Comparison of ENCODE assay signal across 9 mouse cellular contexts in the genomic region with DNA sequence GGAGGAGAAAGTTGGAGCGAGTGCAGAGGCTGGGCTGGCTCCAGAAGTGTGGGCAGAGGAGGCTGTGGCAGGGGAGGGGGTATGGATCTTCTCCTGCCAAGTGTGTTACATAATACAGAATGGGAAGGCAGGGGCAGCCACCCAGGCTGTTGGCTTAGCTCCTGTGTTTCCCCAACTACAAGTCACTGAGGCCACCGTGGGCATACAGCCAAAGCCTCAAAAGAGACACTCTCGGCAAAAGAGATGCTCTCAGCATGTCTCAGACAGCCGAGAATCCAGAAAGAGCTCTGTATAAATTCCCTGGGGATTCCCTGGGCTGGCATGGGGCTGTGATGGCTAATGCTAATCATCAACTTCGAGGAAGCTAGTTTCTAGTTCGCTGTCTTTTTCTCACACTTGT.
DNase-seq lines count a peak whose midpoint lies in the region; ATAC-seq and TF ChIP-seq lines count a peak whose summit lies in the region.
"Had no signal": no experiment of that assay in that cellular context is flagged by ENCODE, and none has a peak within 500 bp of the region (broad histone marks: within the 10 kb centered on the region; RNA-seq: fewer than 3 reads in every experiment).

No protein-coding gene starts in this region.

- intact Hi-C loops in heart, postnatal 25 days (cut with DNase I) = no loop called here

- no peak overlapping the region for H3K27ac ChIP-seq in limb, embryonic 14.5 days (replicated peaks; ENCODE audit: low read depth, low read length)
- no peak overlapping the region for H3K27ac ChIP-seq in limb, embryonic 10.5 days
- H3K27ac ChIP-seq in neural tube, embryonic 15.5 days (replicated peaks) = no peak overlapping the region
- H3K27ac ChIP-seq in intestine, embryonic 16.5 days (ENCODE audit: low read length) = no peak overlapping the region
- H3K27ac ChIP-seq: liver, embryonic 13.5 days had no signal

- H3K4me1 ChIP-seq in limb, embryonic 14.5 days (ENCODE audit: control insufficient read depth, insufficient read depth, low read length) = no peaks in the 10 kb centered on the region
- no peaks in the 10 kb centered on the region for H3K4me1 ChIP-seq in limb, embryonic 10.5 days
- H3K4me1 ChIP-seq in neural tube, embryonic 15.5 days = no peaks in the 10 kb centered on the region
- no peaks in the 10 kb centered on the region for H3K4me1 ChIP-seq in intestine, embryonic 16.5 days (ENCODE audit: control insufficient read depth, insufficient read depth, low read length)
- H3K4me1 ChIP-seq: liver, embryonic 13.5 days had no signal

- H3K9me3 ChIP-seq in limb, embryonic 14.5 days (ENCODE audit: control insufficient read depth, low read length) = no peaks in the 10 kb centered on the region
- no peaks in the 10 kb centered on the region for H3K9me3 ChIP-seq in limb, embryonic 10.5 days (replicated peaks)
- no peaks in the 10 kb centered on the region for H3K9me3 ChIP-seq in neural tube, embryonic 15.5 days (replicated peaks)
- no peaks in the 10 kb centered on the region for H3K9me3 ChIP-seq in intestine, embryonic 16.5 days (ENCODE audit: control insufficient read depth, low read length)
- H3K9me3 ChIP-seq: liver, embryonic 13.5 days had no signal

- TF ChIP-seq POLR2A in limb, embryonic 14.5 days (IDR thresholded peaks at IDR 0.05; ENCODE audit: borderline replicate concordance, extremely low read depth, insufficient read depth, insufficient read length) = no peak

- 72% methylated on average over 6 of the region's 6 CpGs for WGBS in limb, embryonic 14.5 days
- WGBS in limb, embryonic 10.5 days = 85% methylated on average over 6 of the region's 6 CpGs
- WGBS in neural tube, embryonic 15.5 days = 43% methylated on average over 6 of the region's 6 CpGs
- 62% methylated on average over 6 of the region's 6 CpGs for WGBS in intestine, embryonic 16.5 days

- H3K27me3 ChIP-seq in limb, embryonic 14.5 days (ENCODE audit: control insufficient read depth, insufficient read depth, low read length) = no peaks in the 10 kb centered on the region
- no peaks in the 10 kb centered on the region for H3K27me3 ChIP-seq in limb, embryonic 10.5 days (ENCODE audit: low read depth, poor library complexity, severe bottlenecking)
- no peaks in the 10 kb centered on the region for H3K27me3 ChIP-seq in neural tube, embryonic 15.5 days (replicated peaks)
- no peaks in the 10 kb centered on the region for H3K27me3 ChIP-seq in intestine, embryonic 16.5 days (replicated peaks; ENCODE audit: control insufficient read depth, insufficient read depth, low read length)
- H3K27me3 ChIP-seq: liver, embryonic 13.5 days had no signal

- no peak overlapping the region for H3K4me3 ChIP-seq in limb, embryonic 14.5 days (replicated peaks; ENCODE audit: low read length)
- H3K4me3 ChIP-seq in limb, embryonic 10.5 days = no peak overlapping the region
- no peak overlapping the region for H3K4me3 ChIP-seq in neural tube, embryonic 15.5 days (replicated peaks)
- H3K4me3 ChIP-seq in intestine, embryonic 16.5 days (ENCODE audit: low read length) = no peak overlapping the region
- H3K4me3 ChIP-seq: liver, embryonic 13.5 days had no signal

- no peaks in the 10 kb centered on the region for H3K36me3 ChIP-seq in limb, embryonic 14.5 days (ENCODE audit: control insufficient read depth, insufficient read depth, low read length)
- H3K36me3 ChIP-seq in limb, embryonic 10.5 days = no peaks in the 10 kb centered on the region
- no peaks in the 10 kb centered on the region for H3K36me3 ChIP-seq in neural tube, embryonic 15.5 days
- no peaks in the 10 kb centered on the region for H3K36me3 ChIP-seq in intestine, embryonic 16.5 days (ENCODE audit: control insufficient read depth, insufficient read depth, low read length)
- H3K36me3 ChIP-seq: liver, embryonic 13.5 days had no signal

- peak; percentile 17 for DNase-seq in limb, embryonic 14.5 days (ENCODE audit: low spot score)
- no peak for DNase-seq in limb, embryonic 10.5 days (ENCODE audit: low spot score)
- DNase-seq in cerebellum, adult 11-12 months = peak; percentile 42
- DNase-seq in layer of hippocampus, adult 11-12 months (ENCODE audit: low spot score) = peak; percentile 65
- no peak for DNase-seq in urinary bladder, postnatal 10 days (ENCODE audit: low spot score)
- DNase-seq in heart, postnatal 25 days (ENCODE audit: low spot score) = no peak
- DNase-seq: liver, embryonic 13.5 days had no signal

- H3K9ac ChIP-seq in limb, embryonic 14.5 days (ENCODE audit: low read depth, low read length, severe bottlenecking) = no peak overlapping the region
- no peak overlapping the region for H3K9ac ChIP-seq in neural tube, embryonic 15.5 days (replicated peaks)
- no peak overlapping the region for H3K9ac ChIP-seq in intestine, embryonic 16.5 days (ENCODE audit: low read depth, low read length)
- H3K9ac ChIP-seq: liver, embryonic 13.5 days had no signal

- H3K4me2 ChIP-seq in limb, embryonic 14.5 days (replicated peaks; ENCODE audit: low read depth, low read length, severe bottlenecking) = no peak overlapping the region
- H3K4me2 ChIP-seq in neural tube, embryonic 15.5 days = no peak overlapping the region
- no peak overlapping the region for H3K4me2 ChIP-seq in intestine, embryonic 16.5 days (ENCODE audit: low read depth, low read length)
- H3K4me2 ChIP-seq: liver, embryonic 13.5 days had no signal

- ATAC-seq in limb, embryonic 14.5 days (ENCODE audit: low FRiP score, low read depth) = no peak
- peak; percentile 90 for ATAC-seq in neural tube, embryonic 15.5 days (ENCODE audit: low FRiP score)
- ATAC-seq in intestine, embryonic 16.5 days = no peak

Comparison
In these comparisons a context has a peak if more than half of its experiments do, and no peak if none do; other contexts are left out.
1. DNase-seq: peak in limb, embryonic 14.5 days (single experiment), cerebellum, adult 11-12 months (single experiment) and layer of hippocampus, adult 11-12 months (single experiment); none in limb, embryonic 10.5 days (single experiment), urinary bladder, postnatal 10 days (single experiment) and heart, postnatal 25 days (single experiment).